Mouse (Mus musculus) frontal cortex, adult (tissue): ENCODE data around the gene Kdm5d.

Source experiments
- ATAC-seq: cut with Nextera tagmentation; 2 replicates; pipeline ENCODE4 v1.9.2; 2017; ENCODE audit warnings: mild to moderate bottlenecking, moderate library complexity, mixed read lengths; ENCODE audit not compliant: low TSS enrichment

The Kdm5d gene

DNA sequence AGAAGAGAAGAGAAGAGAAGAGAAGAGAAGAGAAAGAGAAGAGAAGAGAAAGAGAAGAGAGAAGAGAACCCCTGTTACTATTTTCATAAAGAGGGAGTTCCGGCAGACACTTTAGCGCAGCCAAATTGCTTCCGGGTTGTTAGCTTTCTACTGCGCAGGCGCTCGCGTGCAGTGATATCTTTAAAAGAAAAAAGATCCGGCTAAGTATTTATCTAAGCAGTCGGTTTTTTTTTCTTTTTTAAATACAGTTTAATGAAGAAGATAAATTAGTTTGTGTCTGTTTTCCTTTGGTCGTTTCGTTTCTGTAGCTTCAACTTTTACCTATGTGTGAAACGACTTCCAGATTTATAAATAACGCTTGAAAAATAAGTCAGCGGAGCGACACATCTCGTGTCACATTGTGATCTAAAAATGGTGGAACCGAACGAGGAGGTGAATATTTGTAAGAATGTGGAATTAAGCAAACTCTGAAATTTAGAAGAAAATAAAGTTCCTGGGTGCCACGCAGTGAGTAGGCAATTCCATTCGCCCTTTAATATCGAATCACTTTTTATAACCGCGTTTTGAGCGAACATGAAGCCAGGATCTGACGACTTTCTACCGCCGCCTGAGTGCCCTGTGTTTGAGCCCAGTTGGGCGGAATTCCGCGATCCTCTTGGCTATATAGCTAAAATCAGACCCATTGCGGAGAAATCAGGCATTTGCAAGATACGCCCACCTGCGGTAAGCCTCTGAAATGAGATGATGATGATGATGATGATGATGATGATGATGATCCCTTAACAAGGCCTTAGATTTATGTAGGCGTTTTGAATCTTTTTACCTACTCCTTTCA lies at the start of gene Kdm5d:
TSS of gene Kdm5d (plus strand) at position 396 of the 835 bp plus-strand sequence.
- ATAC-seq = 0 out of 2 replicates have a peak, but pooled peaks have one; percentile 50

DNA sequence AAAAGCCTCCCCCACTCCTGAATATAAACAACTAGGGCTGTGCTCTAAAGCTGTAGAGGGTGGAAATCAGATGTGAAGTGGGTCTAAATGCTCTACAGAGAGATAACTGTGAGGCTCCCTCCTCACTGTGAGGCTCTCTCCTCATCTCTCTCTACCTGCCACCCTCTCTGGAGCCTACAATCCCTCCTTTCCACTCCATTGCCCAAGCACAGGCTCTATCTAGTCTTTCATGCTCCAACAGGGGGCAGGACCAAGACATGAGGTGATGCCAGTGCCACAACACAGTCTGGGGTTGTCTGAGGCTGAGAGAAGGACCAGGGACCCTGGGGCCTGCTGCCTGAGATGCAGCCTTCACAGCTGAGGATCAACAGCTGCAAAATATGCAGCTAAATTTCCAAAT lies 25.2 kb upstream of the Kdm5d start:
- ATAC-seq = no peak

DNA sequence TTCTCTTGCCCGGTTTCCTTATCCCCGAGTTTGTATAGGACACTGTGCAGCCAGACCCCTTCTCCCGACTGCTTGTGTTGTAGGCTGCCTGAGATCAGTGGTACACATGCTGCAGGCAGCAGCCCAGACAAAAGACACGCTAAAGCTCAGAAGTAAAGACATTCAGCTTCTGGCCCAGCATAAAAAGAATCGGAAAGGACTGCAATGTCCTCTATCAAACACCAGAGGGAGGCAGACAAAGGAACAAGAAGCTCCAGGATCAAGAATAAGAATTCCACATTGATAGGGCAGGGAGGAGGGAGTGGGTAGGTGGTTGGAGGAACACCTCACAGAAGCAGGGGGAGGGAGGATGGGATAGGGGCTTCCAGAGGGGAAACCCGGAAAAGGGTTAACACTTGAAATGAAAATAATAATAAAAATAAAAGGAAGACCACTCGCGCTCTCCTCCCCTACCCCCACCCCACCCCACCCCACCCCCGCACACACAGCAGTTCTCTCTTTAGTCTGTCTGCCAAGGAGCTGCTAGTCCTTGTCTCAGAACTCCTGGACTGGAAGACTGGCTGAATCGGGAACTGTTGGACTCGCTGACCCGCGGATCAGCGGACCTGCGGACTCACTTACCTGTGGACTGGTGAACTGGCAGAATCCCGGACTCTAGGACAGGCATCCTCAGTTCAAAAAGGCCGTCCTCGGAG lies 24.6 kb upstream of the Kdm5d start:
- ATAC-seq = no peak
